Mouse (Mus musculus) adrenal gland, adult 8-10 months (tissue): ENCODE measurements around the gene Fnip2. TPM values are rescaled to one million over a fixed set of nuclear protein-coding genes. Genes with fewer than 3 reads are reported as not detected.

Experiments
- DNase-seq: peaks from one replicate; pipeline ENCODE4 v3.0.0; 2022
- total RNA-seq, 4 experiments: library from RNA; stranded (reverse); gene quantifications; 2 replicates each; pipeline ENCODE4 v1.2.4; 2022

The Fnip2 gene
- total RNA-seq, 4 experiments from 2014 or later, result 9.1 to 13.0 (median 10.3) TPM

GRCm38 (mm10) chr3:79564875-79565606 lies 2.6 kb downstream of the Fnip2 start:
- DNase-seq, result no peak

GRCm38 (mm10) chr3:79563511-79563910 lies 4.1 kb downstream of the Fnip2 start:
- no peak for DNase-seq

- DNase-seq, result no peak
Observed at GRCm38 (mm10) chr3:79561784-79562715, 5.5 kb downstream of the Fnip2 start.

GRCm38 (mm10) chr3:79560555-79560954 lies 7.0 kb downstream of the Fnip2 start:
- DNase-seq, result no peak

- no peak for DNase-seq
Observed at GRCm38 (mm10) chr3:79559773-79560045, 7.9 kb downstream of the Fnip2 start.

GRCm38 (mm10) chr3:79559021-79559772 lies 8.4 kb downstream of the Fnip2 start:
- DNase-seq, result no peak

GRCm38 (mm10) chr3:79555061-79555460 lies 12.5 kb downstream of the Fnip2 start:
- DNase-seq, result no peak

- no peak for DNase-seq
Observed at GRCm38 (mm10) chr3:79553779-79554178, 13.8 kb downstream of the Fnip2 start.

GRCm38 (mm10) chr3:79551826-79552552 lies 15.6 kb downstream of the Fnip2 start:
- DNase-seq, result no peak

- DNase-seq, result no peak
Observed at GRCm38 (mm10) chr3:79549751-79550393, 17.7 kb downstream of the Fnip2 start.

- DNase-seq, result no peak
Observed at GRCm38 (mm10) chr3:79548681-79549437, 18.7 kb downstream of the Fnip2 start.

- no peak for DNase-seq
Observed at GRCm38 (mm10) chr3:79542585-79542984, 25.0 kb downstream of the Fnip2 start.

- DNase-seq, result no peak
Observed at GRCm38 (mm10) chr3:79539656-79540055, 27.9 kb downstream of the Fnip2 start.

- DNase-seq, result no peak
Observed at GRCm38 (mm10) chr3:79539124-79539523, 28.5 kb downstream of the Fnip2 start.

- DNase-seq, result no peak
Observed at GRCm38 (mm10) chr3:79538342-79538741, 29.3 kb downstream of the Fnip2 start.

- no peak for DNase-seq
Observed at GRCm38 (mm10) chr3:79537626-79538203, 29.9 kb downstream of the Fnip2 start.

- DNase-seq, result no peak
Observed at GRCm38 (mm10) chr3:79537023-79537422, 30.6 kb downstream of the Fnip2 start.

- DNase-seq, result peak; percentile 81
Observed at GRCm38 (mm10) chr3:79531581-79532271, 35.9 kb downstream of the Fnip2 start.

- DNase-seq, result no peak
Observed at GRCm38 (mm10) chr3:79529499-79530096, 38.0 kb downstream of the Fnip2 start.

GRCm38 (mm10) chr3:79528451-79528850 lies 39.1 kb downstream of the Fnip2 start:
- no peak for DNase-seq
